Mouse (Mus musculus) small intestine, adult 2 months (tissue): ENCODE results near the gene Fam102a. TPM values are rescaled to one million over a fixed set of nuclear protein-coding genes. Genes with fewer than 3 reads are reported as not detected.

Experiments used
- H3K27ac ChIP-seq: fragments of 200-500 bp; 2 replicates; pipeline ENCODE4 v1.5.1; 2012; ENCODE audit warnings: low read depth, low read length, control low read depth, inconsistent platforms; ENCODE audit not compliant: insufficient read depth
- H3K27me3 ChIP-seq: fragments of 200-500 bp; 2 replicates; pipeline ENCODE4 v1.6.1; 2012; ENCODE audit warnings: mild to moderate bottlenecking, moderate library complexity, low read length, inconsistent platforms; ENCODE audit not compliant: control insufficient read depth, insufficient read depth
- H3K36me3 ChIP-seq: fragments of 200-500 bp; 2 replicates; pipeline ENCODE4 v1.6.1; 2012; ENCODE audit warnings: mild to moderate bottlenecking, low read length, control low read depth, inconsistent platforms; ENCODE audit not compliant: control insufficient read depth, insufficient read depth
- H3K4me1 ChIP-seq: fragments of 200-500 bp; 2 replicates; pipeline ENCODE4 v1.6.1; 2012; ENCODE audit warnings: low read length, inconsistent platforms, mixed read lengths; ENCODE audit not compliant: control insufficient read depth, insufficient read depth, insufficient read length
- H3K4me3 ChIP-seq: fragments of 200-500 bp; 2 replicates; pipeline ENCODE4 v1.5.1; 2012; ENCODE audit warnings: low read depth, mild to moderate bottlenecking, control low read depth, inconsistent platforms, low read length, moderate library complexity
- CTCF ChIP-seq: fragments of 200-500 bp; IDR thresholded peaks from 2 replicates; pipeline ENCODE4 v1.5.1; 2012; ENCODE audit warnings: low read depth, mild to moderate bottlenecking, control low read depth, inconsistent platforms, low read length, moderate library complexity, mixed read lengths; ENCODE audit not compliant: insufficient replicate concordance, insufficient read length; ENCODE audit errors: extremely low read depth
- POLR2A ChIP-seq: fragments of 200-500 bp; IDR thresholded peaks from 2 replicates; pipeline ENCODE4 v1.6.1; 2012; ENCODE audit warnings: low read depth, mild to moderate bottlenecking, control low read depth, inconsistent platforms, low read length, moderate library complexity
- WGBS: fragments of 180-500 bp; shearing (Covaris S2); methylation state at CpG from one replicate; pipeline ENCODE4 v1.1.7; 2018; 5-methylcytosine and 5-hydroxymethylcytosine counted together
- polyA plus RNA-seq: library from polyadenylated mRNA; depleted of rRNA; stranded (reverse); fragments of >200 nt; gene quantifications from 2 replicates; pipeline ENCODE4 v1.2.3, GENCODE M21; 2012

Fam102a gene
- polyA plus RNA-seq, 1 experiment = 96.2 TPM

DNA sequence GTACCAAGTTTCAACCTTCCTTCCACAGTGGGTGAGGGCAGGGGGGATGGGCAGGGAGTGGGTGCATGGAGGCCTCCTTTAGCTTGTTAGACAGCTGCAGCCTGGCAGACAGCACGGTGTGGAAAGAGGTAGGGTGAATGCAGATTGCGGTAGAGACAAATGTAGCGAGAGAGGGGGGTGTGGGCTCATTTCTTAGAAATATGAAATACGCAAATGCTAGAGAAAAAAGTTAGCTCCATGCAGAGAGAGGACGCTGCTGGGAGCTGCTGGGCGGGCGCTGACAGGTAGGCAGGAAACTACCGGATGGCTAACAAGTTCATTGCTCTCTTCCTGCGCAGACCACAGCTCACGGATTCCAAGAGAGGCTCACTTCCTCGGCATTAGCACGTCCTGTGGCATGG lies 41.8 kb upstream of the Fam102a start:
- H3K27me3 ChIP-seq = no peaks in the 10 kb centered on the region

GRCm38 (mm10) chr2:32494522-32494921 lies 40.6 kb upstream of the Fam102a start:
- WGBS = 57% methylated on average over 2 of the region's 2 CpGs
- Histone ChIP-seq H3K4me1 (peaks cover 5% of the 10 kb centered on the region), H3K36me3 (no peaks in the 10 kb centered on the region), H3K4me3 (no peak overlapping the region), H3K27me3 (no peaks in the 10 kb centered on the region), H3K27ac (peak overlapping the region; percentile 35)
- no peak for TF ChIP-seq POLR2A
- no peak for TF ChIP-seq CTCF

More for the DNA sequence above, 41.8 kb upstream of the Fam102a start:
- peak overlapping the region; percentile 31 for H3K27ac ChIP-seq
- H3K4me3 ChIP-seq = no peak overlapping the region
- no peak for TF ChIP-seq CTCF
- TF ChIP-seq POLR2A = no peak
- H3K4me1 ChIP-seq = peaks cover 4% of the 10 kb centered on the region
- 60% methylated on average over 12 of the region's 12 CpGs for WGBS
- H3K36me3 ChIP-seq = no peaks in the 10 kb centered on the region

DNA sequence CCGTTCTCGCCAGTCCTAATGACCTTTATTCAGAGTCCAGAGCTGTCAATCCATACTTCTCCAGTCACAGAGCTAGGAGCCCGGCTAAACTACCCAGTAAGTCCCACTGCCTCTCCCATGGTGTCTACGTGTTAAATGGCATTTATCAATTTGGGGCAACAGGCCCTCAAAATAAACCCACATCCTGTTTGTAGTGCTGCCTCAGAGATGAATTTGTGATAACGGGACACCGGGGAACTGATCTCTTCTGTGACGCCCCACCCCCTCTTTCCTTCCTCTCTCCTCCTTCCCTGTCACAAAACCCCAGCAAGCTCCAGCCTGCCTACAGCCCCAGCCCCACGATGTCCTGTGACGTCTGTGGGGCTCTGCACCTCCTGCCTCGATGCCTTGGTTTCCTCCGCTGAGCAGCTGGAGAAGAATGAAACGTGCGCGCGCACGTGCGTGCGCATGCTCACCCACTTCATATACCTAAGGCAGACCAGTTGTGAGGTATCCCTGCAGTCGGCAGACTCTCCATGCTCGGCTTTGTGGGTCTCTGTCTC lies 39.9 kb upstream of the Fam102a start:
- no peak for TF ChIP-seq POLR2A
- no peak for TF ChIP-seq CTCF
- WGBS = 75% methylated on average over 20 of the region's 20 CpGs

GRCm38 (mm10) chr2:32496190-32496589 lies 38.9 kb upstream of the Fam102a start:
- no peak overlapping the region for H3K4me3 ChIP-seq
- 52% methylated on average over 5 of the region's 5 CpGs for WGBS
- no peaks in the 10 kb centered on the region for H3K27me3 ChIP-seq
- H3K4me1 ChIP-seq = peaks cover 7% of the 10 kb centered on the region
- H3K27ac ChIP-seq = peak overlapping the region; percentile 19; the same call in 1 of the 2 replicates
- TF ChIP-seq POLR2A = no peak
- TF ChIP-seq CTCF = no peak
- no peaks in the 10 kb centered on the region for H3K36me3 ChIP-seq

More for the DNA sequence above, 39.9 kb upstream of the Fam102a start:
- peak overlapping the region; percentile 67 for H3K27ac ChIP-seq
- peak overlapping the region; percentile 16; the same call in 1 of the 2 replicates for H3K4me3 ChIP-seq
- peaks cover 6% of the 10 kb centered on the region for H3K4me1 ChIP-seq
- no peaks in the 10 kb centered on the region for H3K27me3 ChIP-seq
- no peaks in the 10 kb centered on the region for H3K36me3 ChIP-seq

DNA sequence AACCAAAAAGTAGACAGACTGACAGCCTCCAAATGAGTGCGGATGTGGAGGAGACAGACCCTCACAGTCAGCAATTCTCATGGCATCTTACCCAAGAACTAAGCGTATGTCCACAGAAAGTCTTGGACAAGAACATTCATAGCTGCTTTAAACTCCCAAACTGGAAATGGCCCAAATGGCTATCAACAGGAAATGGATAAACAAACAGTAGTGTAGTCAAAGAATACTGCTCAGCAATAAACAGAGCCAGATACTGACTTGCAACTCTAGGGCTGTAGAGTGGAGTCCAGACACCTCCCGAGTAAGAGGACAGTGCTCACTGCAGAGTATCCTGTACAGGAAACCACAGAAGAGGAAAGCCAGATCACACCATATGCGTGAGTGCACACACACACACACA lies 35.8 kb upstream of the Fam102a start:
- TF ChIP-seq POLR2A (no peak), CTCF (no peak)
- H3K27ac ChIP-seq = peak overlapping the region; percentile 15; the same call in 1 of the 2 replicates
- peaks cover 18% of the 10 kb centered on the region for H3K4me1 ChIP-seq

GRCm38 (mm10) chr2:32500461-32500860 lies 34.7 kb upstream of the Fam102a start:
- Histone ChIP-seq H3K4me3 (no peak overlapping the region), H3K4me1 (peaks cover 18% of the 10 kb centered on the region), H3K27me3 (no peaks in the 10 kb centered on the region), H3K36me3 (no peaks in the 10 kb centered on the region), H3K27ac (no peak overlapping the region)
- 89% methylated on average over 5 of the region's 5 CpGs for WGBS
- TF ChIP-seq POLR2A (no peak), CTCF (no peak)

More for the DNA sequence above, 35.8 kb upstream of the Fam102a start:
- Histone ChIP-seq H3K4me3 (no peak overlapping the region), H3K36me3 (no peaks in the 10 kb centered on the region), H3K27me3 (no peaks in the 10 kb centered on the region)
- 60% methylated on average over 4 of the region's 4 CpGs for WGBS

DNA sequence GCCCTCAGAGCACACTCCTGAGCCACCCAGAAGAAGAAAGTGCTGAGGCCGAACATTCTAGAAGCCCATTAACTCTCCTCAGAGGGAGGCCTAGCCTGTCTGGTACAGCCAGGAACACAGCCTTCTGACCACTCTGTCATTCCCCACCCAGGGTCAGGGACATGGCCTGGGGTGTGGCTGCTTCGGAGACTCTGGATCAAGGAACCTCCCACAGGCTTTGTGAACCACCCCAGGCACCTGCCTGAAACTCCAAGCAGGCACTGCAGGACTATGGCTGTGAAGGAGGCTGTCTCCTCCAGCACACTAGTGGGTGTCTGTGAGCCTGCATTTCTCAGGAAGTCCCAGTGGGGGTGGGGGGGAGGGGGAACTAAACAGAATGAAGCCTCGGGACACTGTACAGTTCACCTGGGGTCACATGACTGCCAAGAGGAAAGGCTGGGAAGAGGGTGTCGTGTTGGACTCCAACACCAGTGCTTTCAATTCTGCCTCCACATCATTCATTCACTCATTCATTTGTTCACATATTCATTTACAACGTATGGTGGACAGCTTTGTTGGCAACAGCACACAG lies 33.3 kb upstream of the Fam102a start:
- TF ChIP-seq POLR2A (0 out of 2 replicates have a peak, but pooled peaks have one; percentile 21), CTCF (no peak)
- Histone ChIP-seq H3K4me1 (peaks cover 16% of the 10 kb centered on the region), H3K36me3 (no peaks in the 10 kb centered on the region), H3K4me3 (no peak overlapping the region), H3K27ac (peak overlapping the region; percentile 64; the same call in 1 of the 2 replicates), H3K27me3 (no peaks in the 10 kb centered on the region)
- WGBS = 33% methylated on average over 5 of the region's 5 CpGs

GRCm38 (mm10) chr2:32502843-32503242 lies 32.3 kb upstream of the Fam102a start:
- Histone ChIP-seq H3K27ac (no peak overlapping the region), H3K4me1 (peaks cover 19% of the 10 kb centered on the region), H3K36me3 (no peaks in the 10 kb centered on the region), H3K4me3 (no peak overlapping the region), H3K27me3 (no peaks in the 10 kb centered on the region)
- 78% methylated on average over 12 of the region's 12 CpGs for WGBS
- TF ChIP-seq CTCF (no peak), POLR2A (no peak)
